Mouse (Mus musculus): ENCODE results near the gene Ermp1. TPM values are rescaled to one million over a fixed set of nuclear protein-coding genes. Genes with fewer than 3 reads are reported as not detected.

Ermp1 gene
- total RNA-seq (2021): 10 to 100 TPM; 56.1 to 59.3 TPM

GRCm38 (mm10) chr19:29647651-29648549 lies at the start of gene Ermp1:
TSS of gene Ermp1 (minus strand) at chr19:29648415.
- peak; percentile 99 to 100 for DNase-seq (ENCODE audit: extremely low spot score in 1 of 2, low spot score in 1 of 2)

GRCm38 (mm10) chr19:29697245-29697874 lies 49.1 kb upstream of the Ermp1 start, which contains the start of gene Mlana:
TSS of gene Mlana (plus strand) at chr19:29697824.
- no peak for DNase-seq (ENCODE audit: extremely low spot score in 1 of 2, low spot score in 1 of 2)

- no peak for DNase-seq (ENCODE audit: extremely low spot score in 1 of 2, low spot score in 1 of 2)
Measured at GRCm38 (mm10) chr19:29696840-29697239, 48.6 kb upstream of the Ermp1 start.

- no peak for DNase-seq (ENCODE audit: extremely low spot score in 1 of 2, low spot score in 1 of 2)
Measured at GRCm38 (mm10) chr19:29696309-29696708, 48.1 kb upstream of the Ermp1 start.

DNA sequence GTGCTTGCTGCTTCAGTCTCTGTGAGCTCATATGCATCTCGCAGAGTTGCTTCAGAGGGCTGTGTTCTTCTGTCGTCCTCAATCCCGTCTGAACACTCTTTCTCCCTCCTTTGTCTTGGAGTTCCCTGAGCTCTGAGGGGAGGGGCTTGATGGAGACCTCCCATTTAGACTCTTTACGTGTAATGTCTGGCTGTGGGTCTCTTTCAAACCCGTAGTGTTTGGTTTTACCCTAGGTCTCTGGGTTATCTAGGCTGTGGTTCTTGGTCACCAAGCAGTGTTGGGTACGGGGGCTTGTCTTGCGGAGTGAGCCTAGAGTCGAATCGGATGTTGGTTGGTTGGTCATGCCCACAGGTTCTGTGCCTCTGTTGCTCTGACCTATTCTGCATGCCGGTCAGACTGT lies 46.9 kb upstream of the Ermp1 start:
- no peak for DNase-seq (ENCODE audit: extremely low spot score in 1 of 2, low spot score in 1 of 2)

- DNase-seq (ENCODE audit: extremely low spot score in 1 of 2, low spot score in 1 of 2): peak; percentile 78 to 96
Measured at GRCm38 (mm10) chr19:29683844-29684540, 35.8 kb upstream of the Ermp1 start.

GRCm38 (mm10) chr19:29680182-29681152 lies 32.3 kb upstream of the Ermp1 start:
- no peak for DNase-seq (ENCODE audit: extremely low spot score in 1 of 2, low spot score in 1 of 2)

DNA sequence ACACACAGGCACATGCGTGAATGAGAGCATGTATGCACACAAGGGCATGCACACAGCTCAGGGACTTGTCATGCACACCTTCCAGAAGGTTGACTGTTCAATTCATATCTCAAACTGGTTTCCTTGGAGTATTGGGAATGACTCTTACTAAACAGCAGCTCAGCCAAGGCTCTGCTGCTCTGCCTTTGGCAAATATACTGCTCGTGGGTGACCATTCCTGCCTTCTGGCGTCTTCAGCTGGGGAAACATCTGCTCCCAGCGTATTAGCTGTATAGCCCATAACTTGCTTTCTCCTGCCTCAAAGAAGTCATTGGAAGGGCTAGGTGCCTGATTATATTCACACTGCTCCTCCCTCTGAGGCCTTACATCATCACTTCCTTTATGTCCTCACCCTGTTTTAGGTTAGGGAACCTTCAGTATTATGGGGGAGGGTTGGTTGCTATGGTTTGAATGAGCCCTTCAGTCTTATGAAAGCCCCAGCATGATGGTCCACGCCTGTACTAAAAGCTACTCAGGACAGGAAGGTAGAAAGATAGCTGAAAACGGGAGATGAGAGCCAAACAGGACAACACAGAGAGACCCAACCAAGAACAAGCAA lies 30.1 kb upstream of the Ermp1 start:
- peak in 1 of 2 experiments; percentile 22 for DNase-seq (ENCODE audit: extremely low spot score in 1 of 2, low spot score in 1 of 2)

DNA sequence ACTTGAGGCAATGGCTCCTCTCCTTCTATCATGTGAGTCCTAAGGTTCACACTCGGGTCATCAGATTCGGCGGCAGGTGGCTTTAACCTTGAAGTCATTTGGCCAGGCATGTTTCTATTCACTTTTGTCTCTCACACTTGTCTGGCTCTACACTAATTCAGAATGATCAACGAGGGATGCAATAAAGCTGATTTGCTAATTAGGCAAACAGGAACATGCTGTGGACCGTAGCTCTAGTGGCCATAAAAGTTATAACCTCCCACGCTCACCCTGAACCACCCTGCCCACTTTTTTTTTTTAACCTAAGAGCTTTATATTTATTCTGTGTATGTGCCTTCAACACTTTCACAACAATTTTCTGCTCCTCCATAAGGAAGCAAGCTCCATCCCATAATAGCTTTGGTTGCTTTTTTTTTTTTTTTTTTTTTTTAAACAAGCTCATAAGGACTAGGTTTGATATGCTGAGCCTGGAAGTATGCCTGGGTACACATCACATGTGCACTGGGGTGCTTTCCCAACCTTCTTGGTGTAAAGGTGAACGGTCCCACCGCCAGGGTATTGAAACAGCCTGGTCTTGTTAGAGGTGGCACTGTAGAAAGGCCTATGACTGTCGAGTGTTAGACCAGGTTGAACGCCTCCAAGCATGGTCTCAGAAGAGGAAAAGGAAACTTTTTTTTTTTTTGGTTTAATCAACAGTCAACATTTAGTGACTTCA lies 28.4 kb upstream of the Ermp1 start:
- no peak for DNase-seq (ENCODE audit: extremely low spot score in 1 of 2, low spot score in 1 of 2)

DNA sequence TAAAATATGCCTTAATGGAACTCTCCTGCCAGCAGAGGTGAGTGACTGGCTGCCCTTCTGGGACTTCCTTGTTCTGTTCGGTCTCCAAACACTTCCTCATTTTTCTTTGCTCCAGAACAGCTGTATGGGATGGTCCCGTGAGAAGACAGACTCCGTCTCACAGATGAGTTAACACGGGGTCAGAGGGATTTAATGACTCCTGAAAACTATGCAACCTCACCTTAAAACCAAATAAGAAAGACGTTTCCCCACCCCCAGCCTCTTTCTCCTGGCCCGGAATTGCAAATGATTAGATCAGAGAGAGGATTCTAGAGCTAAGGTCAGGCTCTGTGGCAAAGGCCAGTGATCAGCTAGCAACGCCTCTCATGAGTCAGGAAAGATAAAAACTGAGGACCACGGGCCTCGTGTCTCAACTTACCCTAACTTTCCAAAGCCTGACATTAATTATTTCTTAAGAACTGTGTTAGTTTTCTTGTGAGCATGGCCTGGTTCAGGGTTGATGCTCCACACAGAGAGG lies 27.4 kb upstream of the Ermp1 start:
- no peak for DNase-seq (ENCODE audit: extremely low spot score in 1 of 2, low spot score in 1 of 2)

DNA sequence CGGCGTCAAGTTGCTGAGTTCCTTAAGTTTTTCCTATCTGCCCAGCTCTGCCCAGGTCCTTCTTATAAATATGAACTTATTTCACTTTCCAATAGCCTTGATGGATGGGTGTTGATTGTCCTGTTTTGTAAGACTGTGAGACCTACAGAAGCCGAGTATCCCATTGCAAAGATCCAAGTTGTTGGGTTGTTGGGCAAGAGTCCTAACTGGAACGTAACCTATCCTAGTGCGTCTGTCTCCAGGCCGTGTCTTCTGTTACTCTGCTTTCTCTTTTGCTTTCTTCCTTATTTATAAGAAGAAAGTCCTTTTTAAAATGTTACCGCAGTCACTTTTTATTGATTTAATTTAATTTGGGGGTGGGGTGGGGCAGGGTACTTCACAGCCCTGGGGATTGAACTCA lies 26.7 kb upstream of the Ermp1 start:
- no peak for DNase-seq (ENCODE audit: extremely low spot score in 1 of 2, low spot score in 1 of 2)

DNA sequence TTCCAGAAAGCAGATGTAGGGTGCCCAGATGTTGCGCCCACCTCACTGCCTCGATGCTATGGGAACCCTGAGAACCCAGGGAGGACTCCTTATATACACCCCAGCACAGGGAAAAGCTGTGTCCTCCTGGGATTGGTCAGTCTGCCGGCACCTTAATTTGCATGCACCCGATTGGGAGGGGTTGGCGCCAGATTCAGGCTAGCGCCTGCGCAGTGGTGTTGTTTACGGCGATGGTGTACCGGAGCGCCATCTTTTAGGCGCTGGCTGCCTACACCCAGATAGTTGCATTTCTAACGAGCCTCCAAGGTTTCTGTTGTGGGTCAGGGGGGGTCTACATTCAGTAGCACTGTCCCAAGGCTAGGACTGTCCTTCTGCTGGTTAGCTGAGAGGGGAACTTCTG lies 24.4 kb upstream of the Ermp1 start:
- DNase-seq (ENCODE audit: extremely low spot score in 1 of 2, low spot score in 1 of 2): no peak

DNA sequence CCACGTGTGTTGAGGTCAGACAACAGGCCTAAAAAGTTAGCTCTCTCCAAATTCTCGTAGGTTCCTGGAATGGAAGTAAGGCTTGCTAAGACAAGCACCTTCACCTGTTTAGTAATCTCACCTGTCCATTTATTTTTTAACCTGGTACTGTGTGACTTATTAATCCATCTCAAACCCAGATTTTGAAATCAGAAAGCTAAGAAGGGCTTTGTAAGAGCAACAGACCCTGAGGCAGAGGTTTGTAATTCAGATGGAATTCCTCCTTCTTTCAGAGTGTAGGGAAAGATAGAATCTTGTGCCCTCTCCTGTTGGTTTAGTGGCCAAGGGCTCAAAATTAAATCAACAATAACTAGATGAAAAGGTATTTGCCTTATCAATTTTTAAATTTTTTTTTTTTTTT lies 22.9 kb upstream of the Ermp1 start:
- no peak for DNase-seq (ENCODE audit: extremely low spot score in 1 of 2, low spot score in 1 of 2)

DNA sequence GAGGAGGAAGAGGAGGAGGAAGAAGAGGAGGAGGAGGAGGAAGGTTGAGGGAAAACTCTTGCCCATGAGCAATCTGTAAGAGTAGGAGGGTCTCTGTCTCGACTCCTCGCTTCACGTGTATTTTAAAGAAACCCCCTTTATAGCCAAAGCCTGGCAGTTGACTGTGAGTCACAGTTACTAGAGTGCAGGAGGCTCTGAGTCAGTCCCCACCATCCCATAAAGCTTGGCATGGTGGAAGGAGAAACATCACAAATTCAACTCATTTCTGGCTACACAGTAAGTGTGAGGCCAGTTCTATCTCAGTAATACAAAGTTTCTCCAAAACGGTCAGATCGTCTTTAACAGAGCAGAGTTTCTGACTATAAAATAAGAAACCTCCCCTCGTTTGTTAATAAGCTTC lies 22.0 kb upstream of the Ermp1 start:
- DNase-seq (ENCODE audit: extremely low spot score in 1 of 2, low spot score in 1 of 2): no peak

DNA sequence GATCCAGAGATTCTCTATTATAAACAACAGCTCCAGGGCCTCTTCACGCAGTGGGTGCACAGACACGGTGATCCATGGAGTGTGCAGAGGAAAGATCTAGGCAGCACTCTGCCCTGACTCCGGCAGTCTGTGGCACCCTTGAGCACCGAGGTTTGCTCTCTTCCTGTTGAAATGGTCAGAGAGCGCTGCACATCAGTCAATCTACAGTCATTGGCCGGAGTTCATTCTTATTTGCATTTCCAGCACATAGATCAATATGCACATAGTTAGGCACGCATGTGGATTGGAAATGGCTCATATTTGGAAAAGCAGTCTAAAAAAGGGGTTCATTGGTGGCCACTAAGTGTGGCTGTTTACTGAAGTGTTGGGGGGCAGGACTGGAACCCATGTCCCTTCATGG lies 19.9 kb upstream of the Ermp1 start:
- DNase-seq (ENCODE audit: extremely low spot score in 1 of 2, low spot score in 1 of 2): no peak

GRCm38 (mm10) chr19:29666965-29667594 lies 18.9 kb upstream of the Ermp1 start:
- DNase-seq (ENCODE audit: extremely low spot score in 1 of 2, low spot score in 1 of 2): no peak

DNA sequence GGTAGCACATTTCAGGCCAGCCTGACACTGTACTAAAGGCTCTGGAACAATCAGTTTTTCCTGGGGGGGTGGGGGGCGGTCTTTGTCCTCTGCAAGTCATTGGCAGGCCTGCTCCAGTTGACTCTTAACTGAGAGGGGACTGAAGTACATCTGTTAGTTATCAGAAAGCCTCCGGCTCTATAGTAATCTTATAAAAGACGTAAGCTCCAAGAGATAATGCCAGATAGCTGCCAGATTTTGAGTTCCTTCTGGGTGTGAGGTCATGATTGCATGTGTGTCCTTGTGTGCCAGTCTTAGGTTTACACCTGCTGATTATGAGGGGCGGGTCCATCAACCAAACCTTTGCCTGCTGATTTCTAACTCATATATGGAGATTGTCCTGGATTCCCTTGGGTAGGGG lies 17.9 kb upstream of the Ermp1 start:
- DNase-seq (ENCODE audit: extremely low spot score in 1 of 2, low spot score in 1 of 2): no peak

DNA sequence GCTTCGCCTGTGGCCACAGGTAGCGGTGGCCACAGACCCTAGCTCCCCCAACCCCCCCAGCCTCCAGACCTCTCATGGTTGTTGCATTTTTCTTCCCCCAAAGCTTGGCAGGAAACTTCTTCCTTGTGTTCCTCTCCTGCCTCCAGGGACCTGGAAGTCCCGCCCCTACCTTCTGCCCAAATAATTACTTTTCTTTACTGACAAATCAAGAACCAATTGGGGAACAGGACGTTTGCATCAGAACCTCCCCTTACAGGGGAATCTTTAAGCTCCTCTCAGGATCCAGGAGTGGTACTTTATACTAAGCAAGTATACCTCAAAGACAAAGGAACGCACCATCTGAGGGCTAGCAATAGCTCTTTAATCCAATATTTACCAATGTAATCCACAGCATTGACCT lies 16.7 kb upstream of the Ermp1 start:
- no peak for DNase-seq (ENCODE audit: extremely low spot score in 1 of 2, low spot score in 1 of 2)

Data from layer of hippocampus, postnatal 25 days (tissue).